In genomic region chr7:101178751-101179150, GRCm38 (mm10) we compare ENCODE assay signal across 19 mouse cellular contexts.
DNase-seq lines count a peak whose midpoint lies in the region; ATAC-seq and TF ChIP-seq lines count a peak whose summit lies in the region.
"Had no signal": no experiment of that assay in that cellular context is flagged by ENCODE, and none has a peak within 500 bp of the region (broad histone marks: within the 10 kb centered on the region; RNA-seq: fewer than 3 reads in every experiment).

No protein-coding gene starts in this region.

- 3% methylated on average over 2 of the region's 2 CpGs for WGBS in lung, postnatal 0 days
- 33% methylated on average over 2 of the region's 2 CpGs for WGBS in stomach, embryonic 15.5 days
- WGBS in thymus, adult 2 months: 88% methylated on average over 2 of the region's 2 CpGs

- H3K27me3 ChIP-seq in lung, postnatal 0 days (replicated peaks; ENCODE audit: insufficient read depth, low read length): no peaks in the 10 kb centered on the region
- no peaks in the 10 kb centered on the region for H3K27me3 ChIP-seq in stomach, embryonic 15.5 days (replicated peaks)
- H3K27me3 ChIP-seq in thymus, adult 2 months (ENCODE audit: control insufficient read depth, insufficient read depth, low read length): no peaks in the 10 kb centered on the region
- H3K27me3 ChIP-seq: embryonic facial prominence, embryonic 15.5 days; forebrain, embryonic 12.5 days; liver, embryonic 15.5 days had no signal

- H3K4me2 ChIP-seq in lung, postnatal 0 days (replicated peaks; ENCODE audit: low read depth, low read length): peak overlapping the region; percentile 33; the same call in 1 of the 2 replicates
- H3K4me2 ChIP-seq in stomach, embryonic 15.5 days: no peak overlapping the region
- H3K4me2 ChIP-seq: embryonic facial prominence, embryonic 15.5 days; forebrain, embryonic 12.5 days; hindbrain, embryonic 14.5 days; liver, embryonic 15.5 days had no signal

- peak overlapping the region; percentile 43; the same call in 1 of the 2 replicates for H3K27ac ChIP-seq in layer of hippocampus, adult 2 months
- peak overlapping the region; percentile 8; the same call in 1 of the 2 replicates for H3K27ac ChIP-seq in lung, postnatal 0 days (ENCODE audit: low read length)
- peak overlapping the region; percentile 32 for H3K27ac ChIP-seq in stomach, embryonic 15.5 days
- no peak overlapping the region for H3K27ac ChIP-seq in thymus, adult 2 months (ENCODE audit: control insufficient read depth, insufficient read depth, low read length)
- H3K27ac ChIP-seq: embryonic facial prominence, embryonic 15.5 days; forebrain, embryonic 12.5 days; hindbrain, embryonic 14.5 days; kidney, postnatal 0 days; limb, embryonic 10.5 days; liver, embryonic 15.5 days; midbrain, embryonic 10.5 days had no signal

- H3K9me3 ChIP-seq in lung, postnatal 0 days (ENCODE audit: low read length): no peaks in the 10 kb centered on the region
- no peaks in the 10 kb centered on the region for H3K9me3 ChIP-seq in stomach, embryonic 15.5 days
- H3K9me3 ChIP-seq: embryonic facial prominence, embryonic 15.5 days; forebrain, embryonic 12.5 days; limb, embryonic 10.5 days; liver, embryonic 15.5 days; midbrain, embryonic 10.5 days had no signal

- ATAC-seq in lung, postnatal 0 days: no peak
- no peak for ATAC-seq in stomach, embryonic 15.5 days (ENCODE audit: insufficient read depth, low FRiP score, low read depth)

- no peaks in the 10 kb centered on the region for H3K36me3 ChIP-seq in lung, postnatal 0 days (ENCODE audit: insufficient read depth, low read length)
- no peaks in the 10 kb centered on the region for H3K36me3 ChIP-seq in stomach, embryonic 15.5 days
- H3K36me3 ChIP-seq in thymus, adult 2 months (ENCODE audit: control insufficient read depth, insufficient read depth, low read length): no peaks in the 10 kb centered on the region; the same call in 1 of the 2 replicates
- H3K36me3 ChIP-seq: embryonic facial prominence, embryonic 15.5 days; forebrain, embryonic 12.5 days; liver, embryonic 15.5 days had no signal

- peaks cover 14% of the 10 kb centered on the region for H3K4me1 ChIP-seq in lung, postnatal 0 days (ENCODE audit: insufficient read depth, low read depth, low read length)
- peaks cover 9% of the 10 kb centered on the region for H3K4me1 ChIP-seq in stomach, embryonic 15.5 days
- H3K4me1 ChIP-seq in thymus, adult 2 months (replicated peaks; ENCODE audit: control insufficient read depth, insufficient read depth, low read length): no peaks in the 10 kb centered on the region
- H3K4me1 ChIP-seq: embryonic facial prominence, embryonic 15.5 days; limb, embryonic 10.5 days; liver, embryonic 15.5 days had no signal

- no peak for TF ChIP-seq POLR2A in thymus, adult 2 months (IDR thresholded peaks at IDR 0.05; ENCODE audit: control insufficient read depth, extremely low read depth, insufficient read depth, low read length, poor library complexity)

- DNase-seq in heart, adult 8-10 months (ENCODE audit: low spot score): peak; percentile 9
- no peak for DNase-seq in heart, adult 9 months (ENCODE audit: low spot score in 2 of 2)
- DNase-seq in layer of hippocampus, adult 2 months (ENCODE audit: low spot score in 2 of 2): no peak
- DNase-seq in layer of hippocampus, adult 9-11 months: no peak
- DNase-seq in lung, postnatal 0 days (ENCODE audit: low spot score): peak; percentile 61
- DNase-seq in lung, postnatal 36 days: no peak
- DNase-seq in thymus, adult 2 months: no peak
- DNase-seq: adrenal gland, adult 2 months; cerebellum, adult 9-11 months; kidney, adult 11 months; right cerebral cortex, postnatal 25 days had no signal

- no peak overlapping the region for H3K4me3 ChIP-seq in layer of hippocampus, adult 2 months
- no peak overlapping the region for H3K4me3 ChIP-seq in lung, postnatal 0 days (ENCODE audit: low read depth, low read length)
- no peak overlapping the region for H3K4me3 ChIP-seq in stomach, embryonic 15.5 days (replicated peaks)
- no peak overlapping the region for H3K4me3 ChIP-seq in thymus, adult 2 months (ENCODE audit: control insufficient read depth, insufficient read depth, low read length)
- H3K4me3 ChIP-seq: embryonic facial prominence, embryonic 15.5 days; forebrain, embryonic 12.5 days; limb, embryonic 10.5 days; liver, embryonic 15.5 days; midbrain, embryonic 10.5 days had no signal

- TF ChIP-seq CTCF in layer of hippocampus, adult 2 months (conservative IDR thresholded peaks at IDR 0.05): no peak
- TF ChIP-seq CTCF in lung, postnatal 0 days (IDR thresholded peaks at IDR 0.05): no peak
- no peak for TF ChIP-seq CTCF in thymus, adult 2 months (IDR thresholded peaks at IDR 0.05; ENCODE audit: borderline replicate concordance, control insufficient read depth, extremely low read depth, insufficient read depth, low read length, poor library complexity)

- TF ChIP-seq EP300 in lung, postnatal 0 days (IDR thresholded peaks at IDR 0.05): 0 out of 2 replicates have a peak, but pooled peaks have one; percentile 18

- no peak overlapping the region for H3K9ac ChIP-seq in lung, postnatal 0 days (replicated peaks; ENCODE audit: low read depth)
- H3K9ac ChIP-seq in stomach, embryonic 15.5 days: no peak overlapping the region
- H3K9ac ChIP-seq: embryonic facial prominence, embryonic 15.5 days; forebrain, embryonic 12.5 days; hindbrain, embryonic 14.5 days; liver, embryonic 15.5 days had no signal

Comparison
In these comparisons a context has a peak if more than half of its experiments do, and no peak if none do; other contexts are left out.
1. DNase-seq: peak in heart, adult 8-10 months (single experiment) and lung, postnatal 0 days (single experiment); none in heart, adult 9 months (0 of 2), layer of hippocampus, adult 2 months (0 of 2), layer of hippocampus, adult 9-11 months (single experiment), lung, postnatal 36 days (single experiment) and thymus, adult 2 months (single experiment).